ENCODE assay signal across 23 mouse cellular contexts in the genomic region with DNA sequence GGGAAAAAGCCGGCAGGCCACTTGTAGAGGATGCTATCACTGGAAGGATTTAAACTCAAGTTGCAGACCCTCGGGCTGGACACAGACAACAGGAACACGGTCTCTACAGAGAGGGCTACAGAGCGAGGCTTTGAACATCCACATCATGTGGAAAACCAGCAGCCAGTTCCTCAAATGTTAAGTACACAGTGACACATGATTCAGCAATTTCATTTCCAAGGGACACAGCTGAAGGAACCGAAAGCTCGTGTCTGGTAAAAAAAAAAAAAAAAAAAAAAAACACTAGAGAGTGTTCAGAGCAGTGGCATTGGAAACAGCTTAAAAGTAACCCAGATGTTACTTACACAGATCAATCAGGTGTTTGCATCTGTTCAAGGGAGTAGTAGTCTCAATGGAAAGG. TPM values are rescaled to one million over a fixed set of nuclear protein-coding genes. Genes with fewer than 3 reads are reported as not detected.
DNase-seq lines count a peak whose midpoint lies in the region; ATAC-seq and TF ChIP-seq lines count a peak whose summit lies in the region.
"Had no signal": no experiment of that assay in that cellular context is flagged by ENCODE, and none has a peak within 500 bp of the region (broad histone marks: within the 10 kb centered on the region; RNA-seq: fewer than 3 reads in every experiment).

No protein-coding gene starts in this region.

- intact Hi-C loops in heart, postnatal 25 days (cut with DNase I): no loop called here
- intact Hi-C loops in heart, postnatal 36 days (cut with DNase I): no loop called here

- 0 out of 2 replicates have a peak, but pooled peaks cover 5% of the 10 kb centered on the region for H3K4me1 ChIP-seq in liver, embryonic 15.5 days (replicated peaks)
- H3K4me1 ChIP-seq in bone marrow macrophage, adult 2 months (ENCODE audit: control insufficient read depth, insufficient read depth, low read length): peaks cover 15% of the 10 kb centered on the region
- H3K4me1 ChIP-seq in forebrain, embryonic 12.5 days: peaks cover 18% of the 10 kb centered on the region

- TF ChIP-seq POLR2A in bone marrow macrophage, adult 2 months (IDR thresholded peaks at IDR 0.05; ENCODE audit: borderline replicate concordance, low read depth, low read length): no peak

- no peaks in the 10 kb centered on the region for H3K36me3 ChIP-seq in liver, embryonic 15.5 days (replicated peaks)
- no peaks in the 10 kb centered on the region for H3K36me3 ChIP-seq in forebrain, embryonic 12.5 days (replicated peaks)
- H3K36me3 ChIP-seq: heart, embryonic 10.5 days had no signal

- no peak overlapping the region for H3K4me3 ChIP-seq in liver, embryonic 15.5 days (replicated peaks)
- H3K4me3 ChIP-seq in bone marrow macrophage, adult 2 months (ENCODE audit: insufficient read depth, low read length): no peak overlapping the region
- no peak overlapping the region for H3K4me3 ChIP-seq in forebrain, embryonic 12.5 days (replicated peaks)
- H3K4me3 ChIP-seq: forebrain, embryonic 13.5 days; heart, embryonic 10.5 days; myocyte had no signal

- no peaks in the 10 kb centered on the region for H3K9me3 ChIP-seq in liver, embryonic 15.5 days (replicated peaks)
- no peaks in the 10 kb centered on the region for H3K9me3 ChIP-seq in forebrain, embryonic 12.5 days
- H3K9me3 ChIP-seq: forebrain, embryonic 13.5 days; heart, embryonic 10.5 days had no signal

- TF ChIP-seq CTCF in bone marrow macrophage, adult 2 months (IDR thresholded peaks at IDR 0.05; ENCODE audit: low read depth, low read length): no peak

- 15% methylated on average over 6 of the region's 6 CpGs for whole genome bisulfite sequencing in liver, embryonic 15.5 days (ENCODE audit: insufficient replicate concordance)
- 82% methylated on average over 6 of the region's 6 CpGs for WGBS in forebrain, embryonic 12.5 days

- peaks cover 48% of the 10 kb centered on the region for H3K27me3 ChIP-seq in liver, embryonic 15.5 days
- H3K27me3 ChIP-seq in forebrain, embryonic 12.5 days: peaks cover 52% of the 10 kb centered on the region
- H3K27me3 ChIP-seq: Patski had no signal

- 0 out of 2 replicates have a peak overlapping the region, but pooled peaks have one; percentile 33 for H3K27ac ChIP-seq in liver, embryonic 15.5 days (replicated peaks)
- peak overlapping the region; percentile 93 for H3K27ac ChIP-seq in bone marrow macrophage, adult 2 months (ENCODE audit: insufficient read depth, low read depth, low read length)
- no peak overlapping the region for H3K27ac ChIP-seq in forebrain, embryonic 12.5 days
- H3K27ac ChIP-seq: forebrain, embryonic 13.5 days; heart, embryonic 10.5 days; hindbrain, embryonic 14.5 days had no signal

- H3K4me2 ChIP-seq in liver, embryonic 15.5 days: no peak overlapping the region
- H3K4me2 ChIP-seq in forebrain, embryonic 12.5 days: no peak overlapping the region
- H3K4me2 ChIP-seq: forebrain, embryonic 13.5 days; hindbrain, embryonic 14.5 days; lung, embryonic 14.5 days had no signal

- DNase-seq in liver: no peak
- DNase-seq in telencephalon, adult 2 months (ENCODE audit: low read depth, low spot score): peak; percentile 18
- no peak for DNase-seq in heart, postnatal 25 days (ENCODE audit: low spot score)
- DNase-seq in heart, postnatal 36 days: no peak
- DNase-seq: adrenal gland, adult 8-10 months; cerebellum, adult 8-10 months; gastrocnemius, postnatal 36 days; heart, postnatal 10 days; kidney, adult 9 months; kidney, postnatal 4 days; lung, embryonic 14.5 days; midbrain, embryonic 14.5 days; spleen, adult 18-20 months; thymus, adult 2 months had no signal

- H3K9ac ChIP-seq in liver, embryonic 15.5 days: no peak overlapping the region
- no peak overlapping the region for H3K9ac ChIP-seq in forebrain, embryonic 12.5 days
- H3K9ac ChIP-seq: forebrain, embryonic 13.5 days; hindbrain, embryonic 14.5 days; lung, embryonic 14.5 days had no signal

- no peak for ATAC-seq in liver, embryonic 15.5 days (ENCODE audit: insufficient read depth)
- peak; percentile 90 for ATAC-seq in megakaryocyte, adult 5-6 weeks (ENCODE audit: poor library complexity, severe bottlenecking)
- ATAC-seq in forebrain, embryonic 12.5 days (ENCODE audit: low FRiP score): no peak
- ATAC-seq: forebrain, embryonic 13.5 days; Patski had no signal

RNA-seq across cellular contexts. Expression of gene Trpv4, which starts 2.8 kb away (rescaled TPM):
- polyA plus RNA-seq in liver, embryonic 15.5 days (2015; fragmentation: Nextera tagmentation; extraction: Ambion mirVana): 0.24 and 0.33 TPM in 2 replicates
- 27.4 and 31.8 TPM in 2 replicates for polyA plus RNA-seq in bone marrow macrophage, adult 2 months (2012; ENCODE audit: insufficient read depth, insufficient read length, missing spikeins)
- 1.5 TPM in 2 replicates for total RNA-seq in megakaryocyte, adult 5-6 weeks (2015)
- total RNA-seq in megakaryocyte, adult 5-6 weeks (2017): 0.94 and 1.8 TPM in 2 replicates
- total RNA-seq in heart, postnatal 25 days (2021): 1 to 10 TPM; 5.1 to 5.3 TPM
- polyA plus RNA-seq in forebrain, embryonic 12.5 days (2016; fragmentation: Nextera tagmentation; extraction: Ambion mirVana): 0.67 and 0.69 TPM in 2 replicates
- total RNA-seq in heart, postnatal 36 days (2021): 1 to 10 TPM; 2.6 to 7.0 TPM

RNA-seq across cellular contexts. Expression of gene Gltp, which starts 29.8 kb away (rescaled TPM):
- polyA plus RNA-seq in liver, embryonic 15.5 days (2015; fragmentation: Nextera tagmentation; extraction: Ambion mirVana): 36.2 and 36.8 TPM in 2 replicates
- 336 and 371 TPM in 2 replicates for polyA plus RNA-seq in bone marrow macrophage, adult 2 months (2012; ENCODE audit: insufficient read depth, insufficient read length, missing spikeins)
- total RNA-seq in megakaryocyte, adult 5-6 weeks (2015): 268 and 269 TPM in 2 replicates
- total RNA-seq in megakaryocyte, adult 5-6 weeks (2017): 135 and 141 TPM in 2 replicates
- 10 to 100 TPM; 17.1 to 18.0 TPM for total RNA-seq in heart, postnatal 25 days (2021)
- polyA plus RNA-seq in forebrain, embryonic 12.5 days (2016; fragmentation: Nextera tagmentation; extraction: Ambion mirVana): 66.2 and 73.5 TPM in 2 replicates
- 10 to 100 TPM; 16.0 to 17.2 TPM for total RNA-seq in heart, postnatal 36 days (2021)

RNA-seq across cellular contexts. Expression of gene Tchp, which starts 46.5 kb away (rescaled TPM):
- polyA plus RNA-seq in liver, embryonic 15.5 days (2015; fragmentation: Nextera tagmentation; extraction: Ambion mirVana): 2.9 and 3.2 TPM in 2 replicates
- polyA plus RNA-seq in bone marrow macrophage, adult 2 months (2012; ENCODE audit: insufficient read depth, insufficient read length, missing spikeins): 13.1 and 13.7 TPM in 2 replicates
- 2.6 and 3.0 TPM in 2 replicates for total RNA-seq in megakaryocyte, adult 5-6 weeks (2015)
- total RNA-seq in megakaryocyte, adult 5-6 weeks (2017): 6.9 and 7.6 TPM in 2 replicates
- total RNA-seq in heart, postnatal 25 days (2021): 1 to 10 TPM; 3.5 to 3.6 TPM
- 24.6 and 27.0 TPM in 2 replicates for polyA plus RNA-seq in forebrain, embryonic 12.5 days (2016; fragmentation: Nextera tagmentation; extraction: Ambion mirVana)
- 1 to 10 TPM; 3.7 to 5.4 TPM for total RNA-seq in heart, postnatal 36 days (2021)

Comparison
In these comparisons a context has a peak if more than half of its experiments do, and no peak if none do; other contexts are left out.
1. RNA of gene Gltp, which starts 29.8 kb away (total RNA-seq): 135 to 269 TPM in megakaryocyte, adult 5-6 weeks; 17.1 to 18.0 TPM in heart, postnatal 25 days and 16.0 to 17.2 TPM in heart, postnatal 36 days; every median in the first group is over 4 times any median in the second.